Mouse (Mus musculus) lung, postnatal 25 days (tissue): ENCODE measurements around the gene Cox7a1.
A peak's percentile ranks its signal among the peaks of the same experiment; 100 is the strongest.
"Not testable (repeated sequence)": the region's sequence is repeated elsewhere in the genome, so short reads cannot be mapped to it uniquely, and the experiment has no call there.

Experiments
- DNase-seq: peaks from one replicate; pipeline ENCODE4 v3.0.0; 2022; ENCODE audit warnings: low spot score

Cox7a1 gene

DNA sequence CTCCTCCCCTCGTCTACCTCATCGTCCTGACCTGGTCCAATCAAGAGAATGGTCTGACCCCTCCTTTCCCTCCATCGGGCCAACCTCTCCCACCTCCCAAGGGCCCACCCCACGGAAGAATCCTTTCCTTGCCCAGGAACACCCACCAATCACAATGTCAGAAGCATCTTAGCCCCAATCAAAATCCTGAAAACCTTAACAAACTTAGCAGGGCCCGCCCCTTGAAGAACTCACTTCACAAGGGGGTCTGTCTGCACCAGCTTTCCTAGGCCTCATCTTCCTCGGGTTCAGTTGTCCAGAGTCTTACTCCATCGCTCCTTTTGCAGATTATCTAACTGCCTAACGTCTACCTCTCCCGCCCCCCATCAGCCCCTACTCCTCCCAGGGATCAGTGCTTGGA, 9.1 kb downstream of the Cox7a1 start:
- no peak for DNase-seq

DNA sequence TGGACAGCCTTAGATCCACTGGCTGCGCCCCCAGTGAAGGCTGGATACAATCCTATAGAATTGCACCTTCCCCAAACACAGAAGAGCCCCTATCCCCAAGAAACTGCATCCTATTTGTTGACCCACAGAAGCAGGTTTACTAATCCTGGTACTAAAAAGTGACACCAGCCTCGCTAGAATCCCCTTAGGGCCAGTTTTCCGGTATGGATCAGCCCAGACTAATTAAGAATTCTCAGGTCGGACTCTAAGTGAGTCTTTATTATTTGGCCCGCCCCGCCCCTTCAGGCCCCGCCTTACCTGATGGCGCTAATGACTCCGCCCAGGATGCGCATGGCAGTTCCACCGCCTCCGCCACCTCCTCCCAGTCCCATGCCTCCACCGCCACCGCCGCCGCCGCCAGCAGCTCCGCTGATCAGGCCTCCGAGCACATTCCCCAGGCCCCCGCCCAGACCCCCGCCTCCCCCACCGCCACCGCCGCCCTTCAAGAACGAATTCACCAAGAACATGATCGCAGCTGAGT, 9.7 kb downstream of the Cox7a1 start:
- peak; percentile 85 for DNase-seq

- DNase-seq = no peak
Observed at GRCm38 (mm10) chr7:30194101-30194831, 10.3 kb downstream of the Cox7a1 start.

GRCm38 (mm10) chr7:30194884-30195283, 10.9 kb downstream of the Cox7a1 start:
- DNase-seq = peak; percentile 96

- DNase-seq = no peak
Observed at GRCm38 (mm10) chr7:30195461-30195860, 11.5 kb downstream of the Cox7a1 start.

GRCm38 (mm10) chr7:30196171-30196570, 12.2 kb downstream of the Cox7a1 start:
- no peak for DNase-seq

DNA sequence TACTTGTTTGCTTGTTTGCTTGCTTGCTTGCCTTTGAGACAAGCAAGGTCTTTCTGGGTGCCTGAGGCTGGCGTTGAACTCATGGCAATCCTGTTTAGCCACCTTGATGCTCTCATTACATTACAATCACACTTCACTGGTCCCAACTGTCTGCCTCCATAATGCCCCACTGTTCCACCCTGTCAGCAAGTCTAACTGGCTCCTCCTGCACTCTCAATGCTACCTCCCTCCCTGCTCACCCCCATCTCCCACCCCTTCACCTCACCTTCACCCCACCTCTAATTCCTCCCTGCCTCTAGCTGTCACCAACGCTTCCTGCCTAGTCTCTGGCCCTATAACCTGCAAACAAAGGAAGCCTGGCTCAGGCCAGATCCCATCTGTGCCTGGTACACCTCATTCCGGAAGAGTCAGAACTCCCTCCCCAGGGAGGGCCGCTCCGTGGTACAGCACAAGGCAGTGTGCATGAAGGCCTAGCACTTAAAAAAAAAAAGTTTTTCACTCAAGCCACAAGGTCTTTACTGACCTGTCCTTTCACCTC, 13.7 kb downstream of the Cox7a1 start:
- DNase-seq = no peak

DNA sequence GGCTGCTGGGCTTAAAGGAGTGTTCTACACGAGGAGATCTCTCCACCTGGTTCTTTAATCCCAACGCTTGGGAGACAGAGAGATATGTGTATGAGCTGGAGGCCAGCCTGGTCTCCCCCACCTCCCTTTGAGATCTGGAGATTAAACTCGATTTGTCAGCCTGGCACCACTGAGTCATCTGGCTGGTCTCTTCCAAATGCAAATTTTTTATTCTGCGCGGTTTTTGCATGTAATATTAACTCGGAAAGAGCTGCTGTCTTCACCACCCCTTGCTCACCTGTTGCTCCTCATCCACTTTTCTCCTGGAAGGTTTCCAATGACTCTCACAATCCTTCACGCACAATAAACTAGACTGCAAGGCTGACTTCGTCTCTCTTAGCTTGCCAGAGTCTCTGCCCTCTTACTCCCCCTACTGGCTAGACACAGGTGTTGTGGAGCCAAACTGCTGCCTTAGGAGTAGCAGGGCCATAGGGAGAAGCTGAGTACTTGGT, 14.6 kb downstream of the Cox7a1 start, which contains the start of gene Capns1:
TSS of gene Capns1 (minus strand) at position 331 of the 491 bp plus-strand sequence.
- peak; percentile 83 for DNase-seq

- no peak for DNase-seq
Observed at GRCm38 (mm10) chr7:30199498-30200139, 15.7 kb downstream of the Cox7a1 start.

DNA sequence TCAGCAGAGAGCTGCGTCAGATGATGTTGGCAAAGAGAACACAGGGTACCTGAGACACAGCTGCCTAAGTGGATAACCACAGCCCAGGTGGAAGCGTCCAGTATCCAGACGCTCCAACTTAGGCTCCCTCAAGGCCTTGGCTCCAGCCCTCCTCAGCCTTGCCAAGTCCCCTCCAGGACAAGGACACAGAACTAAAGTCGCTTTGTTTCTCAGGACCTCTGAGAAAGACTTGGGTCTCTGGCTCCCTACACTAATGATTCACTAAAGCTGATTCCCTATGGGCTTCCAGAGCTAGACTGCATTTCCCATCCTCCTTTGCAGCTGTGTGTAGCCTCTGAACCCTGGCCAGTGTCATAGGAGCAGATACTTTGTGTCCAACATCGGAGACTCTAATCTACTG, 16.3 kb downstream of the Cox7a1 start:
- no peak for DNase-seq

DNA sequence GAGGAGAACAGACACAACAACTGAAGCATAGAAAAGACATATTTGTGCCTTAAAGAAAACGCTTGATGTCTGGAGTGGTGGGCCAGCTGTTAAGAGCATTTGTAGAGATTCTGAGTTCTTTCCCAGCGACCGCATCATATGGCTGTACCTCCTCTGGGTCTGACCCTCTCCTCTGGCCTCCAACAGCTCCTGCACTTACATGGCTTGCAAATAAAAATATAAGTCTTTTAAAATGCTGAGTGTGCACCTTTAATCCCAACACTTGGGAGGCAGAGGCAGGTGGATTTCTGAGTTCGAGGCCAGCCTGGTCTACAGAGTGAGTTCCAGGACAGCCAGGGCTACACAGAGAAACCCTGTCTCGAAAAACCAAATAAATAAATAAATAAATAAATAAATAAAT, 16.7 kb downstream of the Cox7a1 start:
- DNase-seq = not testable (repeated sequence)

DNA sequence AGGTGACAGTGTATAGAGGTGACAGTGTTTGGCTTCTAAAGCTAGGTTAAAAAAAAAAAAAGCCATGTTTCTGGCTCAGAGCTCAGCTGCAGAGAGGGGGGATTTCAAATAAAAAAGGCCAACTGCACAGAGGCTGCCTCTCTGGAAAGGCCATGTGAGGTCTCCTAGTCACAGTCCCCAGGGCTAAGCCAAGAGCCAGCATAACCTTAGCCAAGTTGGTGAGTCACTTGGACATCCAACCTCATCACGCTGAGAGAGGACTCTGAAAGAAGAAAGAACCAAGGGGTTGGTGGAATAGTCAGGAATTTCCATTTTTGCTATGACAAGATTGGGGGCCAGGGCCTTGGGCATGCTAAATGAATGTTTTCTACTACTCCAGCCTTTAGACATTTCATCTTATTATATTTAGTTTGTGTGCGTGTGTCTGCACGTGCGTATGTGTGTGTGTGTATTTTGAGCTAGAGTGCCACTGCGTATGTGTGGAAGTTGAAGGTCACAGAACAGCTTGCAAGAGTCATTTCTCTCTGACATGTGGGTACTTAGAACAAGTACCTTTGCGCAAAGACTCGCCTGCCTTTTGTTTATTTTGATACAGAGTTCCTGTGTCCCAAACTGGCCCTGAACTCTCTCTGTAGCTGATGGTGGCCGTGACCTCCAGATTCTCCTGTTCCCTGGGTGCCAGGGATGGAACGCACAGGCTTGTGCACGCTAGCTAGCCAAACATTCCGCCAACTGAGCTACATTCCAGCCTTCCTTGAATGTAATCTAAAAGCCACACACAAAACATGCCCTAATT, 19.1 kb downstream of the Cox7a1 start:
- peak; percentile 38 for DNase-seq

GRCm38 (mm10) chr7:30204380-30204779, 20.4 kb downstream of the Cox7a1 start:
- no peak for DNase-seq

DNA sequence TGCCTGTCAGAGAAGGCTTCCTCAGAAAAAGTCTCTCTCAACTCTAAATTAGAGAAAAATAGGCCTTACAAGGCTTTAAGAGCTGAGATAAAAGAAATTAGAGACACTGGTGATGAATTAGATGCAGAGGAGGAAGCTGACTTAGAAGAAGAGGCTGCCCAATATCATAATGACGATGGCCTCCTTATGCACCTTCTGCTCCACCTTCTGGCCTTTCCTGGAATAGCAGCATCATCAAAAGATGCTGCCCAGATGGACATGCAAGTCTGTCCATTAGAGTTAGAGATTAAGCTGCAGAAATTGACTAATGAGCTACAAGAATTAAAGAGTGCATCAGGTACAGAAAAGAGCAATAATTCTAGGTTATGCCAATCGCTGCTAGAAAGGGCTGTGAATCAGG, 21.4 kb downstream of the Cox7a1 start:
- peak; percentile 72 for DNase-seq

DNA sequence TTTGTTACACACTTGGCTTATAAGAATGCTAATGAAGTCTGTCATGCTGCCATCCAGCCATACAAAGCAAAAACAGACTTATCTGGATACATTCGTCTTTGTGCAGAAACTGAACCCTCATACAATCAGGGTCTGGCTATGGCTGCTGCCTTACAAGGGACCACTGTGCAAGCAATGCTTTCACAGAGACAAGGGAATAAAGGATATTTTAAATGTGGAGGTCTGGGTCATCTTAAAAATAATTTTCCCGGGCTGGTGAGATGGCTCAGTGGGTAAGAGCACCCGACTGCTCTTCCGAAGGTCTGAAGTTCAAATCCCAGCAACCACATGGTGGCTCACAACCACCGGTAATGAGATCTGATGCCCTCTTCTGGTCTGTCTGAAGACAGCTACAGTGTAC, 22.4 kb downstream of the Cox7a1 start:
- DNase-seq = not testable (repeated sequence)

DNA sequence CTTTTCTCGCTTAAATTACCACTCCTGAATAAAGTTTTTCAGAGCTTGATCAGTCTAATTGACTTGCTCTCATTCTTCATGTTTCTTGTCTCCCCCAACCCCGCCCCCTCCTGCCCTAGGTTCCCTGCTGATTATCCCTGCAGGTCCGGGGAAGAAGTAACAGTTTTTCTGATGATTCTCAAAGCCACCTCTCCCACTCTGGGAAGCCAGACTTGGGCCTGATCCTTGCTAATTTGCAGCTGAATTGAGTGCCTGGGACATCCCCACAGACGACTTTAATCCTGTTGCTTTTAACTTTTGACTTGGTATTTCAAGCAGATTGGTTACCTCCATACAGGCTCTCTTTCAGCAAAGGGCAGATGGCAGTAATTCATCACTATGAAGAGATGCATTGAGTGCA, 27.1 kb downstream of the Cox7a1 start:
- no peak for DNase-seq

DNA sequence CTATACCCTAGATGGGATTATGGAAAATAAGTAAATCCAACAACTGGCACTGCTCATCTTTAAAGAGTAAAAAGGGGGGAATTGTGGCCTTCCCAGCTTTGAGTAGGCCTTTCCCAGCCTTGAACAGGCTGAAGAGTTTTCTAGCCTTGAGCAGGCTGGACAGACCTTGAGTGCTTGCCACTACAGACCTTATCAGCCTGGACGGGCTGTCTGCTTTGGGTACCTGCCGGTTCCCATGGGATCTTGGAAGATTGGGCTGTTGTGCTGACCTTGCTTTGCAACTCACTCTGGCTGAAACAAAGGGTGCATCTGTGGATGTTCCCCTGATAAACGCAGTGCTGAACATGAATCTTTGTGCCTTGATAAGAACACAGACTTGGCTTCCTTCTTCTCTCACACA, 29.9 kb downstream of the Cox7a1 start:
- no peak for DNase-seq

DNA sequence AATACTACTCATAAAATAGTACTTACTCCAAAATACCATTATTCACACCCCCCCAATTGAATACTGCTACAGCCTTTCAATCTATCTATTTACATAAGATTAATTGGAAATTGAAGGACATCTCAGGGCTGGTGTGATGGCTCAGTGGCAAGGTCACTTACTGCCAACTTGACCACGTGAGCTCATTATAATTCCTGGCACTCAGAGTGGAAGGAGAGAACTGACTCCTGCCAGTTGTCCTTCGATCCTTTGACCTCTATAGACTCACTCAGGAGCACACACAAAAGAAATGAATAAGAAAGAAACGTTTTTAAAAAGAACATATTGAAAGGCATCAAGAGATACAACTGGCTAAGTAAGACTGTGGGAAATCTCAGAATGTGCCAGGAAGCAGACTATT, 31.9 kb downstream of the Cox7a1 start:
- no peak for DNase-seq

GRCm38 (mm10) chr7:30216723-30217151, 32.8 kb downstream of the Cox7a1 start:
- DNase-seq = peak; percentile 76

GRCm38 (mm10) chr7:30217277-30217676, 33.3 kb downstream of the Cox7a1 start:
- no peak for DNase-seq

GRCm38 (mm10) chr7:30219293-30220007, 35.5 kb downstream of the Cox7a1 start:
- DNase-seq = peak; percentile 31

- peak; percentile 32 for DNase-seq
Observed at GRCm38 (mm10) chr7:30220008-30220356, 36.0 kb downstream of the Cox7a1 start.
